Mouse (Mus musculus) heart, adult 18-20 months (tissue): ENCODE measurements around the gene Cyp2e1. TPM values are rescaled to one million over a fixed set of nuclear protein-coding genes. Genes with fewer than 3 reads are reported as not detected.
"Not testable (repeated sequence)": the region's sequence is repeated elsewhere in the genome, so short reads cannot be mapped to it uniquely, and the experiment has no call there.

ENCODE experiments used
- DNase-seq, 2 experiments: peaks; one replicate each; pipeline ENCODE4 v3.0.0; 2021 to 2022; ENCODE audit warnings: mixed read lengths in 1 of 2
- long read RNA-seq, 2 experiments: library from polyadenylated mRNA; stranded (forward); transcript quantifications; one replicate each; pipeline ENCODE4 v2.0.0; 2021
- total RNA-seq, 2 experiments: library from RNA; stranded (reverse); gene quantifications; 2 replicates each; pipeline ENCODE4 v1.2.3; 2021

The Cyp2e1 gene
- 10 to 100 TPM in 1 of 2 experiments, 1 to 10 TPM in 1; 6.0 to 49.3 TPM for total RNA-seq
- long read RNA-seq, experiment 1, partial matches to known transcripts = 0 of 2 reads
- long read RNA-seq, experiment 1, other reads (novel, unspliced or antisense) = 0 of 2 reads
- long read RNA-seq, experiment 2, transcript Cyp2e1-201 (9 exons, 1,833 nt) = major isoform, 23 of 26 reads
- long read RNA-seq, experiment 2, partial matches to known transcripts = 2 of 26 reads
- long read RNA-seq, experiment 2, other reads (novel, unspliced or antisense) = 0 of 26 reads

DNA sequence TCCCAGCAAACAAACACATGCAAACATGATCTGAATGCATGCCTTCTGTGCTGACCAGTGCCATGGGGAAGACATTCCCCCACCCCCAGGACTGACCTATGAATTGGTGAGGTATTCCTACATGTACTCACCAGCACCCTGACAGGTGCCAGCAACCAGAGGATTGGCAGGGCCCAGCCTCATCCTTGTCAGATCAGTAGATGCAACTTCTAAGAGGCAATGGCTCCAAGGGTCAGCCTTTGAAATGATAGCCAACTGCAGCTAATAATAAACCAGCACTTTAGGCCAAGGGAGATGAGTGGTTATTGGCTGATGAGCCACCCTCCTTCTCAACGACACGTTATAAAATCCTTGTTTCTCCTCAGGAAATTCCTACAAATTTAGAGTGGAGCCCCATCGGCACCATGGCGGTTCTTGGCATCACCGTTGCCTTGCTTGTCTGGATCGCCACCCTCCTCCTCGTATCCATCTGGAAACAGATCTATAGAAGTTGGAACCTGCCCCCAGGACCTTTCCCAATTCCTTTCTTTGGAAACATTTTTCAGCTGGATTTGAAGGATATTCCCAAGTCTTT lies at the start of gene Cyp2e1:
Cyp2e1 (plus strand) TSS at position 293 of the 574 bp plus-strand sequence.
- DNase-seq = no peak

- peak in 1 of 2 experiments; percentile 11 for DNase-seq
Measured at GRCm38 (mm10) chr7:140717155-140718055, 46.1 kb upstream of the Cyp2e1 start.

GRCm38 (mm10) chr7:140721095-140721494 lies 42.4 kb upstream of the Cyp2e1 start:
- DNase-seq = no peak

GRCm38 (mm10) chr7:140725558-140725957 lies 38.0 kb upstream of the Cyp2e1 start:
- no peak for DNase-seq

DNA sequence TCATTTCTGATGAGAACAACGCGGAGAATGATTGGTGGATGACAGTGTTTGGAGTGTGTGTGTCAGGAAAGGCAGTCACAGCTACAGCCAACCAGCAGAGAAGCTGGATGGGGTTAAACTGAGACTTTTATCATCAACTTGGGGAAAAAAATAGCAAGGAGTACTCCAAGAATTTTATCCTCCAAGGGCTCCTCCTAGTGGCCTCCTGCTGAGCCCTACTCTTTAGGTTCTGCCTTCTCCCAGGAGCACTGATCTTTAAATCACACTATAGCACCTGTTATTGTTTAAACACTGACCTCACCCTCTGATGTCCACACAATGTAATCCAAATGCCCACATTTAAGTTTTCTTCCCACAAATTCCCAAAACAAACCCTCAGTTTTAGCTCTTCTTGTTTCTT lies 30.4 kb upstream of the Cyp2e1 start:
- DNase-seq = no peak

GRCm38 (mm10) chr7:140747402-140747801 lies 16.1 kb upstream of the Cyp2e1 start:
- DNase-seq = no peak

DNA sequence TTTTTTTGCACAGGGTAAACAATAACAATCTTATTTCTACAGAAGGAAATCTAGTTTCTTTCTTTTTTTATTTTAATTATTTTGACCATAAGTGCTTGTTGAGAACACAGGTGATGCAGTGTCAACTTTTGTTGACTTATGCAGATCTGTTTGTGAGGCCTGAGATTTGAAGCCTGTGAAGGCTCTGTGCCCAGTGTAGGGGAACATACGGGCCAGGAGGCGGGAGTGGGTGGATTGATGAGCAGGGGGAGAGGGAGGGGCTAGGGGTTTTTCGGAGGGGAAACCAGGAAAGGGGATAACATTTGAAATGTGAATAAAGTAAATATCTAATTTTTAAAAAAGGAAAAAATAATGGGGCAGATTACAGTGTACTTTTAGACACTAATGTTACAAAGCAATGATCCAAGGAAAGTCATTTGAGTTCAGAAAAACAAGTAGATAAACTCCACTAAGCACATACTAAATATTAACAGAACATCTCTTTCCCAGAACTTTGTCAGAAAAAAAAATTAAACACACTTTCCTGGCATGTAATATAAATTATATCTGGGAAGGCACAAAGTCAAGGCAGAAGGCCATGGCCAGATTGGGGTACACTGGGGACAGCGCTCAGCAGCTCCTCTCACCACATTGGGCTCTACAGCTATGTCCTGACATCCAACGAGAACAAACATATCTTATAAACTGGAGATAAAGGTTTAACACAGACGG lies 15.3 kb upstream of the Cyp2e1 start:
- peak in 1 of 2 experiments; percentile 26 for DNase-seq

DNA sequence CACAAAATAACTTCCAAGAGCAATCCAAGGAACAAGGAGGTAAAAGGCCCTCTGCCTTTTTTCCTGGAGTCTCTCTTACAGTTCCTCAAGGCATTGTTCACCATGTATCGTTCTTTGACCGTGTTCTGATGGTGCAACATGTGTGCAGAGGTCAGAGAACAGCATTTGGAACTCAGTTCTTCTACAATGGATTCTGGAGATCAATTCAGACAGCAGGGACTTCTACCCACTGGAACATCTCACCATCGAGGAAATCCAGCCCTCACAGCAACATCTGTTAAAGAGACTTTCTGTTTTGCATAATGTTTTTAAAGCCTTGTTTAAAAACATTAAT lies 14.7 kb upstream of the Cyp2e1 start:
- no peak for DNase-seq

DNA sequence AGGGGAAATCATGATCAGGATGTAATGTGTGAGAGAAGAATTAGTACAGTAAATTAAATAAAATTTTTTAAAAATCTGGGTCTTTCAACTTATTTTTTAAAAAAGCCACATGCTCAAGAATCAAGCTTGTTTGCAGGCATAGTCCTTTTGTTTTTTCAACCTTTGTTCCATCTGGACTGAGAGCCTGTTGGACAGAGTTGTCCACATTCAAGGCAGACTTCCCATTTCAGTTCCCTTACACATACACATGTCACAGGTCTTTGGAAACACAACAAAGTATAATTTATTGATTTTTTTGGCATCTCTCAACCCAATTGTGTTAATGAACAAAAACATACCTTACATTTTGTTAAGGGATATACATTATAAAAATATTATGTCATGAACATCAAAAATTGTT lies 9.0 kb upstream of the Cyp2e1 start:
- DNase-seq = no peak

DNA sequence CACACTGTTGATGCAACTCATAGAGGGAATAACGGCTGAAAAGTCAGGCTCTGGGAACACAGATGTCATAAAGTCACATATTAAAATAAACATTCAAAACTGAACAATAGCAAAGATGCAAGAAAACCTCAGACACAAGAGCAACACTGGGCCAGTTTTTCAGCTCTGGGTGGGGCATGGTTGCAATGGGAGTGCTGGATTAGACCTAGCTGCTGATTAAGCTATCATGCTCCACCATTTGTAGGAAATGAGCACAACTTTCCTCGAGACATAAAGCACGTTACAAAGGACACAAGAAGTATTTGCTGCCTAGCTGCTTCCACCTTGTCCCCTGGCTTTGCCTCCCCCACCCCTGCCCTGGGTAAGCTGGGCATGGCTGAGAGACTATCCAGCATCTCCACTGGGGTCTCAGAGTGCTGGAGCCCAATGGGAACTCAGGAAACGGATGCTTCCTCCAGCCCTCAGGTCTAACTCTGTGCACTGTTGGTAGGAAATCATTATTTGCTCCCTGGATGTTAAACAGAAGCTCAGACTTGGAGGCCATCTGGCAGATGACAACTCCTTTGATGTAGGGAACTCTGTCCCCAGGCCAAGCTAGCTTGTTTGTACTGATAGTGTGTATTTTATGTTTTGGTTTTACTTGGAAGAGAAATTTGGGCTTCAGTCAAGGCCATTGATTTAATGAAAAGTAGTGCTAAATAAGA lies 7.2 kb upstream of the Cyp2e1 start:
- peak; percentile 15 to 43 for DNase-seq

GRCm38 (mm10) chr7:140760647-140761046 lies 2.9 kb upstream of the Cyp2e1 start:
- no peak for DNase-seq

- DNase-seq = not testable (repeated sequence)
Measured at GRCm38 (mm10) chr7:140765391-140765790, 1.9 kb downstream of the Cyp2e1 start.

- DNase-seq = peak in 1 of 2 experiments; percentile 15
Measured at GRCm38 (mm10) chr7:140765888-140766739, 2.6 kb downstream of the Cyp2e1 start.

DNA sequence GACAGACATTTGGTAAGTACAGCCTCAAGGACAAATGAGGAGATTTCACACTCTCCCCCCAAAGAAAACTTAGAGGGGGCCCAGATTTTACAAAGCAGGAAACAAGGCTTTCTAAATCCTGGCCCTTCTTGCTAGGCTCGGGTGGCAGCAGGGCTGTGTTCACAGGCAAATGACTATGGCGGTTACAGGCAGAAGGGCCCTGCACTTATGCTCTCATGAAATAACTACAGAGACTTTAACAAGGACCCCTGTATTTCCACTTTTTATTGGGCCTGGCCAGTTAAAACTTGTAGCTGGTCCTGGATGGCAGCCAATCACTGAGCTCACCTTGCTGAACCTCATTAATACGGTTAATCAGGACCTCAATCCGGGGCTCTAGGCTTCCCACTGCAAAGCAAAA lies 17.0 kb downstream of the Cyp2e1 start:
- DNase-seq = no peak

- no peak for DNase-seq
Measured at GRCm38 (mm10) chr7:140787406-140788052, 24.0 kb downstream of the Cyp2e1 start, which contains the start of gene Syce1. Syce1 (minus strand) TSS chr7:140787852.

DNA sequence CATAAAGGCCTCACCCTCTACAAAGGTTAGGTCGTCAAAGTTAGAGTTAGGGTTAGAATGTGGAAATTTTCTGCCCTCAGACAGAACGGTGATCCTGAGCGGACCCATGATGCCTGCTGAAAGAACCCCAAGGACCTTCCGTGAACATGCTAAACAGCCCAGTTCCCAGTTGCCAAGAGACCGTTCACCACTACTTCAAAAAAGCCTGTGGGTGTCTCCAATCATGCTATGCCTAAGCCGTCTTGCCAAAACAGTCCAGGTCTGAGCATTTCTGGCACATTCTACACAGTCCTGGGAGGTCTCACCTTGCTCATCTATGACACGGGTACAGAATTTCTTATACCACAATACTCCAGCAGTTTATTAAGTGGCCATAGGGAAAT lies 24.5 kb downstream of the Cyp2e1 start:
- DNase-seq = no peak

DNA sequence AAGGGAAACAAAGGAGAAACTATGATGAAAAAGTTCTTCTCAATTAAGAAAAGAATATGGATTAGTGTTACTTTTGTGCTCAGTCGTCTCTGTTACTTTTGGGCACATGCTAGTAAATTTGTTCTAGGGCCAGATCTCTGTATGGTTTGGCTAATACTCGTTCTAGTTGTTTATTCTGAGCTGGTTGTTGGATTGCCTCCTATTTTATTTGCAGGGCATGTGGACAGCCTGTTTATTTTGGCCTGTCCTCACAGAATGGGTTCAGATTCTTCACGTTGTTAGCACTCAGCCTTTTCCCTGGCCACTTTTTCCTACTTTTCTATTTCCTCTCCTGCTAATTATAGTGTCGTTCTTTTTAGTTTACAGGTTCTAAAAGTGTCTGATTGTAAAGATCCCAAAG lies 30.0 kb downstream of the Cyp2e1 start:
- DNase-seq = no peak

DNA sequence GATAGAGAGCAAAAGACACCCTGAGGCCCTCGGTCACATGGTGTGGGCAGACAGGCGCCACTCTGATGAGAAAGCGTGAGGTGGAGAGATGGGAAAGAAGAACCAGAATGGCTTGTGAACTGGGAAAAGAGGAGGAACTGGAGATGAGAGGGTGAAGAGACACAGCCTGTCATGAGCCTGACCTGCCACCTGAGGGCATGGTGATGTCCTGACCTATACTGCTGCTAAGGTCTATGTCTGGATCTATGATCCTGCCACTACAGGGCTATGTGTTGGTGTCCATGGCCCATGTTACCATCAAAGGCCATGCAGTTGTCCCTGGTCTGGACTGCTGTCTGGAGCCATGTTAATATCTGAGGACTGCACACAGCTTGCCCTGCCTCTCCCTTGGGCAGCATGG lies 34.1 kb downstream of the Cyp2e1 start:
- DNase-seq = no peak

DNA sequence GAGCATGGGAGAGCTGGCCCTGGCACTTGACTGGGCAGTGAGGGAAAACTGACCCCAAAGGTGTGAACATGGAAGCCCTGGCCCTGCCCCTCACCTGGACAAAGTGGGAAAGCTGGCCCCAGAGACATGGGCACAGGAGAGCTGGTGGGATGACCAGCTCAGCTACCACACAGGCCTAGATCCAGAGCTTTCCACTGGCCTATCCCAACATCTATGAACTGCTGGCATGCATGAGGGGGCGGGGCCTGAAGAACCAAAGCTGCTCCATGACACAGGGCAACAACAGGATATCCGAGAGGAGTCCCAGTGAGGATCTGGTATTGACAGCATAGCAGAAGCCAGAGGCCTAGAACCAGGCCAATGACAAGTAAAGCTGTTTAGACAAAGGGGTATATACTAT lies 34.7 kb downstream of the Cyp2e1 start:
- no peak for DNase-seq

- DNase-seq = no peak
Measured at GRCm38 (mm10) chr7:140802629-140803028, 39.1 kb downstream of the Cyp2e1 start.
